Mouse (Mus musculus) heart, embryonic 15.5 days (tissue): Measurements from ENCODE around the gene Rsph3b. TPM values are rescaled to one million over a fixed set of nuclear protein-coding genes. Genes with fewer than 3 reads are reported as not detected.
A peak's percentile ranks its signal among the peaks of the same experiment; 100 is the strongest.

Experiments
- ATAC-seq: fragments of 200-750 bp; cut with Nextera tagmentation; replicated peaks from 2 replicates; pipeline ENCODE4 v1.8.0; 2017; ENCODE audit warnings: low read depth, moderate TSS enrichment; ENCODE audit not compliant: insufficient number of reproducible peaks, insufficient read depth, low FRiP score
- H3K27ac ChIP-seq: fragments of 300-500 bp; sonication (generic); 2 replicates; pipeline ENCODE4 v1.5.1; 2015; ENCODE audit warnings: mild to moderate bottlenecking, inconsistent platforms
- H3K27me3 ChIP-seq: fragments of 300-500 bp; sonication (generic); 2 replicates; pipeline ENCODE4 v1.6.1; 2015; ENCODE audit warnings: inconsistent platforms
- H3K36me3 ChIP-seq: fragments of 300-500 bp; sonication (generic); 2 replicates; pipeline ENCODE4 v1.6.1; 2015; ENCODE audit warnings: mild to moderate bottlenecking, inconsistent platforms
- H3K4me1 ChIP-seq: fragments of 300-500 bp; sonication (generic); replicated peaks from 2 replicates; pipeline ENCODE4 v1.6.1; 2015; ENCODE audit warnings: inconsistent platforms
- H3K4me2 ChIP-seq: fragments of 300-500 bp; sonication (generic); 2 replicates; pipeline ENCODE4 v1.6.1; 2015; ENCODE audit warnings: inconsistent platforms, mild to moderate bottlenecking, moderate library complexity
- H3K4me3 ChIP-seq: fragments of 300-500 bp; sonication (generic); 2 replicates; pipeline ENCODE4 v1.5.1; 2015; ENCODE audit warnings: mild to moderate bottlenecking, inconsistent platforms
- H3K9ac ChIP-seq: fragments of 300-500 bp; sonication (generic); 2 replicates; pipeline ENCODE4 v1.6.1; 2015; ENCODE audit warnings: mild to moderate bottlenecking, inconsistent platforms
- H3K9me3 ChIP-seq: fragments of 300-500 bp; sonication (generic); replicated peaks from 2 replicates; pipeline ENCODE4 v1.6.1; 2016; ENCODE audit warnings: inconsistent platforms
- WGBS: fragments of 180-500 bp; shearing (Covaris S2); methylation state at CpG from one replicate; pipeline ENCODE4 v1.1.7; 2015; ENCODE audit warnings: mixed read lengths; 5-methylcytosine and 5-hydroxymethylcytosine counted together
- microRNA-seq: library from miRNA; unstranded; fragments of <30 nt; microRNA quantifications from one replicate; pipeline ENCODE4, GENCODE M21; 2016
- polyA plus RNA-seq: library from polyadenylated mRNA; unstranded; fragments of >200 nt; fragmentation: Nextera tagmentation; extraction: Ambion mirVana; gene quantifications from 2 replicates; pipeline ENCODE4 v1.2.1, GENCODE M21; 2015

Rsph3b gene
- polyA plus RNA-seq, 1 experiment from 2014 or later: 68.9 TPM

- Histone ChIP-seq H3K4me2 (peak overlapping the region; percentile 67), H3K9me3 (no peaks in the 10 kb centered on the region), H3K4me1 (peaks cover 11% of the 10 kb centered on the region), H3K27me3 (peaks cover 12% of the 10 kb centered on the region), H3K27ac (no peak overlapping the region), H3K9ac (peak overlapping the region; percentile 38; the same call in 1 of the 2 replicates), H3K4me3 (peak overlapping the region; percentile 36), H3K36me3 (no peaks in the 10 kb centered on the region)
- no peak for ATAC-seq
- WGBS: 9% methylated on average over 28 of the region's 28 CpGs
Measured at GRCm38 (mm10) chr17:6861181-6862039, 87.1 kb downstream of the Rsph3b start.

GRCm38 (mm10) chr17:6860491-6860897, 88.0 kb downstream of the Rsph3b start:
- 50% methylated on average over 12 of the region's 12 CpGs for WGBS
- Histone ChIP-seq H3K4me1 (peaks cover 11% of the 10 kb centered on the region), H3K27me3 (peaks cover 12% of the 10 kb centered on the region), H3K4me3 (no peak overlapping the region), H3K27ac (no peak overlapping the region), H3K4me2 (no peak overlapping the region), H3K36me3 (no peaks in the 10 kb centered on the region), H3K9me3 (no peaks in the 10 kb centered on the region), H3K9ac (no peak overlapping the region)
- ATAC-seq: no peak

GRCm38 (mm10) chr17:6860067-6860466, 88.4 kb downstream of the Rsph3b start:
- peaks cover 12% of the 10 kb centered on the region for H3K27me3 ChIP-seq
- no peak overlapping the region; the same call in 1 of the 2 replicates for H3K27ac ChIP-seq

More at GRCm38 (mm10) chr17:6860067-6860466, 88.4 kb downstream of the Rsph3b start:
- H3K9me3 ChIP-seq: no peaks in the 10 kb centered on the region
- no peak overlapping the region for H3K4me3 ChIP-seq
- no peak for ATAC-seq
- no peak overlapping the region for H3K9ac ChIP-seq
- peaks cover 11% of the 10 kb centered on the region for H3K4me1 ChIP-seq
- no peak overlapping the region for H3K4me2 ChIP-seq
- H3K36me3 ChIP-seq: no peaks in the 10 kb centered on the region
- WGBS: 51% methylated on average over 4 of the region's 4 CpGs

Small RNA genes within 50 kb of the gene (microRNA-seq; reads per million reads assigned to microRNA genes)
- gene Mir692-1: not detected

Other genes with a start within 250 kb of the Rsph3b start
- gene Ezr, start 165.9 kb downstream of the Rsph3b start, polyA plus RNA-seq: 109 and 136 TPM in 2 replicates
- 23.7 and 32.7 TPM in 2 replicates for gene Tagap1, start 12.5 kb upstream of the Rsph3b start, polyA plus RNA-seq
- gene Rnaset2b, start 22.0 kb upstream of the Rsph3b start, polyA plus RNA-seq: 238 and 260 TPM in 2 replicates
- gene Gm49721, start 30.2 kb upstream of the Rsph3b start, polyA plus RNA-seq: 0.05 TPM in 1 of 2 replicates, not detected in the other
- gene Gm1604a, start 76.9 kb upstream of the Rsph3b start, polyA plus RNA-seq: 0.28 TPM in 1 of 2 replicates, not detected in the other
- gene Rps6ka2, start 221.4 kb upstream of the Rsph3b start, polyA plus RNA-seq: 24.4 and 29.9 TPM in 2 replicates